21 mouse cellular contexts compared by ENCODE assay signal in genomic region chr12:10506721-10507120, GRCm38 (mm10).
A peak's percentile ranks its signal among the peaks of the same experiment; 100 is the strongest.
DNase-seq lines count a peak whose midpoint lies in the region; ATAC-seq and TF ChIP-seq lines count a peak whose summit lies in the region.
"Had no signal": no experiment of that assay in that cellular context is flagged by ENCODE, and none has a peak within 500 bp of the region (broad histone marks: within the 10 kb centered on the region; RNA-seq: fewer than 3 reads in every experiment).

No protein-coding gene starts in this region.

- H3K27me3 ChIP-seq in embryonic facial prominence, embryonic 11.5 days (ENCODE audit: control insufficient read depth, insufficient read depth, low read length) = no peaks in the 10 kb centered on the region
- H3K27me3 ChIP-seq in kidney, adult 2 months (replicated peaks; ENCODE audit: control insufficient read depth, insufficient read depth, low read length) = no peaks in the 10 kb centered on the region
- H3K27me3 ChIP-seq: forebrain, embryonic 12.5 days; heart, embryonic 12.5 days; hindbrain, embryonic 12.5 days had no signal

- TF ChIP-seq POLR2A in kidney, adult 2 months (IDR thresholded peaks at IDR 0.05; ENCODE audit: low read depth, low read length) = no peak

- H3K4me3 ChIP-seq in embryonic facial prominence, embryonic 11.5 days (ENCODE audit: low read depth, low read length) = no peak overlapping the region
- H3K4me3 ChIP-seq in kidney, adult 2 months (ENCODE audit: insufficient read depth, low read depth, low read length) = no peak overlapping the region
- H3K4me3 ChIP-seq: forebrain, embryonic 12.5 days; heart, adult 2 months; heart, embryonic 12.5 days; hindbrain, embryonic 12.5 days had no signal

- no peak for TF ChIP-seq CTCF in kidney, adult 2 months (conservative IDR thresholded peaks at IDR 0.05; ENCODE audit: insufficient read depth, insufficient read length, low read depth, low read length)

- ATAC-seq in embryonic facial prominence, embryonic 11.5 days (replicated peaks; ENCODE audit: insufficient number of reproducible peaks, low FRiP score, low TSS enrichment, low read depth) = no peak
- ATAC-seq: forebrain, embryonic 16.5 days; hindbrain, embryonic 16.5 days; inflammation-experienced regulatory T-cells, adult 6 months; intestine, postnatal 0 days had no signal

- no peak overlapping the region for H3K9ac ChIP-seq in embryonic facial prominence, embryonic 11.5 days (replicated peaks; ENCODE audit: low read length)
- H3K9ac ChIP-seq: forebrain, embryonic 12.5 days; heart, embryonic 12.5 days; hindbrain, embryonic 12.5 days had no signal

- no peak overlapping the region for H3K27ac ChIP-seq in embryonic facial prominence, embryonic 11.5 days (replicated peaks; ENCODE audit: low read depth, low read length)
- H3K27ac ChIP-seq in kidney, adult 2 months (ENCODE audit: insufficient read depth, low read depth, low read length) = no peak overlapping the region
- H3K27ac ChIP-seq: forebrain, embryonic 12.5 days; heart, adult 2 months; hindbrain, embryonic 12.5 days had no signal

- no peaks in the 10 kb centered on the region for H3K9me3 ChIP-seq in embryonic facial prominence, embryonic 11.5 days (replicated peaks; ENCODE audit: control insufficient read depth, low read length)
- H3K9me3 ChIP-seq: forebrain, embryonic 12.5 days; heart, embryonic 12.5 days; hindbrain, embryonic 12.5 days had no signal

- H3K4me1 ChIP-seq in embryonic facial prominence, embryonic 11.5 days (ENCODE audit: control insufficient read depth, insufficient read depth, low read length) = no peaks in the 10 kb centered on the region
- H3K4me1 ChIP-seq in kidney, adult 2 months (ENCODE audit: control insufficient read depth, insufficient read depth, low read length) = no peaks in the 10 kb centered on the region
- H3K4me1 ChIP-seq: forebrain, embryonic 12.5 days; heart, embryonic 12.5 days; hindbrain, embryonic 12.5 days had no signal

- no peaks in the 10 kb centered on the region for H3K36me3 ChIP-seq in embryonic facial prominence, embryonic 11.5 days (replicated peaks; ENCODE audit: control insufficient read depth, insufficient read depth, low read depth, low read length)
- no peaks in the 10 kb centered on the region for H3K36me3 ChIP-seq in kidney, adult 2 months (ENCODE audit: control insufficient read depth, insufficient read depth, low read length)
- H3K36me3 ChIP-seq: forebrain, embryonic 12.5 days; heart, embryonic 12.5 days; hindbrain, embryonic 12.5 days had no signal

- H3K4me2 ChIP-seq in embryonic facial prominence, embryonic 11.5 days (ENCODE audit: low read depth, low read length) = no peak overlapping the region
- H3K4me2 ChIP-seq: forebrain, embryonic 12.5 days; heart, embryonic 12.5 days; hindbrain, embryonic 12.5 days had no signal

- DNase-seq in embryo, embryonic 10.5 days (ENCODE audit: low spot score) = peak; percentile 11
- no peak for DNase-seq in embryo, embryonic 9.5 days (ENCODE audit: extremely low spot score)
- peak; percentile 34 for DNase-seq in NIH3T3 (ENCODE audit: low read depth)
- peak; percentile 26 for DNase-seq in embryonic facial prominence, embryonic 11.5 days (ENCODE audit: low spot score)
- no peak for DNase-seq in retina, postnatal 1 day
- no peak for DNase-seq in kidney, adult 2 months
- DNase-seq: adrenal gland, postnatal 36 days; cerebellum, adult 11 months; cerebellum, adult 9-10 months; cerebellum, postnatal 25 days; gastrocnemius, postnatal 10 days; heart, adult 2 months; heart, postnatal 36 days; kidney, adult 9 months had no signal

Comparison
In these comparisons a context has a peak if more than half of its experiments do, and no peak if none do; other contexts are left out.
1. DNase-seq: peak in embryo, embryonic 10.5 days (single experiment), NIH3T3 (single experiment) and embryonic facial prominence, embryonic 11.5 days (single experiment); none in embryo, embryonic 9.5 days (single experiment), retina, postnatal 1 day (single experiment) and kidney, adult 2 months (single experiment).